ENCODE assay signal across 7 mouse cellular contexts in the genomic region with DNA sequence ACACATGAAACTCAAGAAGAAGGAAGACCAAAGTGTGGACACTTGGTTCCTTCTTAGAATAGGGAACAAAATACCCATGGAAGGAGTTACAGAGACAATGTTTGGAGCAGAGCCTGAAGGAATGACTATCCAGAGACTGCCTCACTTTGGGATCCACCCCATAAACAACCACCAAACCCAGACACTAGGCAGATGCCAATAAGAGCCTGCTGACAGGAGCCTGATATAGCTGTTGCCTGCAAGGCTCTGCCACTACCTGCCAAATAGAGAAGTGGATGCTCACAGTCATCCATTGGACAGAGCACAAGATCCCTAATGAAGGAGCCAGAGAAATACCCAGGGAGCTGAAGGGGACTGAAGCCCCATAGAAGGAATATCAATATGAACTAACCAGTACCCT.
DNase-seq lines count a peak whose midpoint lies in the region; ATAC-seq and TF ChIP-seq lines count a peak whose summit lies in the region.
"Not testable (repeated sequence)": the region's sequence is repeated elsewhere in the genome, so short reads cannot be mapped to it uniquely, and the experiment has no call there.

No protein-coding gene starts in this region.

- 0 out of 2 replicates have a peak overlapping the region, but pooled peaks have one; percentile 56 for H3K27ac ChIP-seq in heart, embryonic 13.5 days (replicated peaks)
- not testable (repeated sequence) for H3K27ac ChIP-seq in heart, embryonic 15.5 days
- peak overlapping the region; percentile 60 for H3K27ac ChIP-seq in heart, postnatal 0 days (ENCODE audit: low read depth)
- H3K27ac ChIP-seq in kidney, adult 2 months (ENCODE audit: insufficient read depth, low read depth, low read length) = peak overlapping the region; percentile 17; the same call in 1 of the 2 replicates

- intact Hi-C loops in heart, postnatal 14 days (cut with DNase I) = not testable (repeated sequence)

- H3K36me3 ChIP-seq in heart, embryonic 13.5 days; heart, embryonic 15.5 days; heart, postnatal 0 days (replicated peaks; ENCODE audit: control insufficient read depth, insufficient read depth, low read length); kidney, adult 2 months (ENCODE audit: control insufficient read depth, insufficient read depth, low read length): not testable (repeated sequence)

- peak; percentile 35; the same call in 1 of the 2 replicates for TF ChIP-seq EP300 in heart, postnatal 0 days (IDR thresholded peaks at IDR 0.05; ENCODE audit: low read depth)

- not testable (repeated sequence) for TF ChIP-seq POLR2A in kidney, adult 2 months (IDR thresholded peaks at IDR 0.05; ENCODE audit: low read depth, low read length)

- not testable (repeated sequence) for H3K4me3 ChIP-seq in heart, embryonic 13.5 days; heart, embryonic 15.5 days; heart, postnatal 0 days (ENCODE audit: low read depth, low read length); kidney, adult 2 months (ENCODE audit: insufficient read depth, low read depth, low read length)

- H3K9ac ChIP-seq in heart, embryonic 13.5 days; heart, embryonic 15.5 days; heart, postnatal 0 days (replicated peaks; ENCODE audit: low read depth, low read length): not testable (repeated sequence)

- TF ChIP-seq CTCF in heart, postnatal 0 days (IDR thresholded peaks at IDR 0.05; ENCODE audit: low read depth); kidney, adult 2 months (conservative IDR thresholded peaks at IDR 0.05; ENCODE audit: insufficient read depth, insufficient read length, low read depth, low read length): not testable (repeated sequence)

- DNase-seq in heart, adult 18-20 months = peak; percentile 57 to 79
- peak; percentile 44 for DNase-seq in heart, adult 8-10 months (ENCODE audit: low spot score)
- DNase-seq in heart, postnatal 0 days (ENCODE audit: low spot score) = peak; percentile 23
- DNase-seq in heart, postnatal 14 days = peak; percentile 7 to 38
- DNase-seq in kidney, adult 2 months = peak; percentile 6

- H3K9me3 ChIP-seq in heart, embryonic 13.5 days; heart, embryonic 15.5 days (replicated peaks); heart, postnatal 0 days (replicated peaks; ENCODE audit: control insufficient read depth, low read length): not testable (repeated sequence)

- H3K4me1 ChIP-seq in heart, embryonic 13.5 days; heart, embryonic 15.5 days (replicated peaks); heart, postnatal 0 days (ENCODE audit: control insufficient read depth, insufficient read depth); kidney, adult 2 months (ENCODE audit: control insufficient read depth, insufficient read depth, low read length): not testable (repeated sequence)

- not testable (repeated sequence) for ATAC-seq in heart, embryonic 13.5 days (ENCODE audit: extremely low read depth, insufficient number of reproducible peaks, low FRiP score, low TSS enrichment); heart, embryonic 15.5 days (replicated peaks; ENCODE audit: insufficient number of reproducible peaks, insufficient read depth, low FRiP score, low read depth)
- peak; percentile 92 for ATAC-seq in heart, postnatal 0 days (ENCODE audit: insufficient read depth, low read depth)

- H3K4me2 ChIP-seq in heart, embryonic 13.5 days = peak overlapping the region; percentile 33; the same call in 1 of the 2 replicates
- peak overlapping the region; percentile 34; the same call in 1 of the 2 replicates for H3K4me2 ChIP-seq in heart, embryonic 15.5 days
- H3K4me2 ChIP-seq in heart, postnatal 0 days (ENCODE audit: low read depth, low read length) = not testable (repeated sequence)

- not testable (repeated sequence) for H3K27me3 ChIP-seq in heart, embryonic 13.5 days (replicated peaks); heart, embryonic 15.5 days; heart, postnatal 0 days (ENCODE audit: control insufficient read depth, insufficient read depth, low read length); kidney, adult 2 months (replicated peaks; ENCODE audit: control insufficient read depth, insufficient read depth, low read length)

Comparison
In these comparisons a context has a peak if more than half of its experiments do, and no peak if none do; other contexts are left out.
1. DNase-seq: peak in every context shown above with its lines; median percentile 68 in heart, adult 18-20 months; 44 in heart, adult 8-10 months; 23 in heart, postnatal 0 days; 22 in heart, postnatal 14 days; 6 in kidney, adult 2 months.